Mouse (Mus musculus) CD4-positive helper T cell, adult 2 months (primary cell): ENCODE measurements around the gene Tcf12.

ENCODE experiments used
- DNase-seq: peaks from one replicate; pipeline ENCODE4 v3.0.0-alpha.2; 2012; ENCODE audit warnings: low read depth, missing footprints, low spot score

Tcf12 gene

DNA sequence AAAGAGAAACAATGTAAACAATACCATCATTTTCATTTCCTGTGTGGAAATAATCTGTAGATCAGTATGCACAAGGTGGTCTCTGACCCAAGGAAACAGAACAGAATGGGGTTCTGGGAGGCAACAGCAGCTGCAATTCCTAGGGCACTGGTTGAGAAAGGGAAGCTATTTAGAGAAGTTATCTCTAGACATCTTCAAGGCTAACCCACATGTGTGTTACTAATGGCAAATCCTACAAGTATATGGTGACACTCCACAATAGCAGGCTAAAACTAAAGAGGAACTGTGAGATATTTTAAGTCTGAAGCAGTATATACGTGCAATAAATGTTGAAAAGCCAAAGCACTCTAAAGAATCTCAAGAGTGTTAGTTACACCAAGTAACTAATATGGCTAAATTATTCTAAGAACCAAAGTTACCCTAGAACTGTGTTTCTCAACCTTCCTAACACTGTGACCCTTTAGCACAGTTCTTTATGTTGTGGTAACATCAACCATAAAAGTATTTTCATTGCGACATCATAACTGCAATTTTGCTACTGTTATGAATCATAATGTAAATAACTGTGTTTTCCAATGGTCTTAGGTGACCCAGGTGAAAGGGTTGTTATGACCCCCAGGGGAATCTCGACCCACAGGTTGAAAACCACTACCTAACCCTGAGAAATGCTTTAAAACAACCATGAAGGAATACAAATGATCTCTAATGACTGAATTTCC lies 22.6 kb downstream of the Tcf12 start:
- no peak for DNase-seq

- no peak for DNase-seq
Measured at GRCm38 (mm10) chr9:72085017-72085416, 26.7 kb downstream of the Tcf12 start.

DNA sequence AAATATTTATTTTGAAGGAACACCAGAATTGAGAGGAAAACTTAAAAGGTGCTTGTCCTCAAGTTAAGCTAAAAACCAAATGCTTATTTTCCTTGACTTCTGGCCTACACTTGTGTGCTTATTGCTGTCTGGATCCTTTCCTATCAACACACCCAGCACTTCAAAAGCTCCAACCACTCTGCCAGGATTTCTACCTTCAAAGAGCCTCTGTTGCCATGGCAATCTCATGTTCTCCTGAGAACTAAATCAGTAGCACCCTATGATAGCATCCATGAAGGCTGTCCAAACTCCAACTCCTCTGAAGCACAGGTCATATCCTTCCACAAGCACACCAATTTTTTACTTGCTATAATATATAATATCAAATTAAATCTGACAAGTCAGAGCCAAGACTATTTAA lies 27.5 kb downstream of the Tcf12 start:
- DNase-seq, result no peak

DNA sequence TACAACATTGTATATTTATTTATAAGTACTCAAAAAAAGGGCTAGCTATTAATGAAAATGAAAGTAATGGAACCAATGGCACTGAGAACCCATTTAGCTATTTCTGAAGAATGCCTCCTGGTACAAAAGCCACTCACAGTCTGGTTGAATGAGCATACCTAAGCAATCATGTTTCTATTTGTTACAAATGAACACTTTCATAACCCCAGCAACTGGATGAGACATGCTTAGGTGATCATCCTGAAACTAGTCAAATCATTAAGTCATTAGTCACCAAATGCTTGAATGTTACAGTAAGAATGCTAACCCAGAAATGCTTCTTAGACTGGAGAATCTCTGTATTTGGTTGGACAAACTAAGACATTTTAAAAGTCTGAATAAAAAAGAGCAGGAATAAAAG lies 35.5 kb downstream of the Tcf12 start:
- no peak for DNase-seq

DNA sequence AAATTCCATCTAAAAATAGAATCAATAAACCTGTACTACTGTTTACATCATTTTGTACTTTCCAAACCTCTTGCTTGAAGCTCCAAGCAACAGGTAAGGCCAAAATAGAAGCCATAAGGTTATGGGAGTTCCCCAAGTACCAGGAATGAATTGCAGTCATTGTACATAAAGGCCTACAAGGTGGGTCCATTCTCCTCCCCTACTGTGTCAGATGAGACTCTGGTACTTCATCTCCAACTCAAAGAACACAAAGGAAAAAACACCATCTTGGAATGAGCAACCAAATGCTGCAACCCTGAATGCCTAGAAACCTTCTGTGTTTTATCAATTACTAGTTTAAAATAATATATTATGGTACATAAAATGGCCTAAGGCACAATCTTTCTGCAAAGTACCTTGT lies 45.5 kb downstream of the Tcf12 start:
- no peak for DNase-seq

- DNase-seq, result no peak
Measured at GRCm38 (mm10) chr9:72053144-72053543, 58.5 kb downstream of the Tcf12 start.

DNA sequence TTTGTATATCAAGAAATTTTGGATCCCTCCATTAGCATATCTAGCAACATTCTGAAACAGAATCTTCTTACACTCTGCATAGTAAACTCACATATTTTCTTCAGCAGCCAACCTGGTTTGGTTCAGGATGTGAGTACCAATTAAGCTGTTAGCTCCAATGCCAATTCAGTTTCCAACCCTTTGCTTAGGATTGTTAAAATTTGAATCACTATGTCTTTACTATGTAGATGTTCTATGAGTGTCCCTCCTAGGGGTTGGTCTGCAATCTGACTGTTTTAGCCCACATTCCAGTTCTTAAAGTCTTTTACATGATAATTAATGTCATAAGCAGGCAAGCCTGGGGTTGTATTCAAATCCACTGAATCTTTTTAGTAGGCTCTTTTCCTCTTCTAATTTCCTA lies 71.5 kb downstream of the Tcf12 start:
- no peak for DNase-seq

GRCm38 (mm10) chr9:72039369-72039768 lies 72.3 kb downstream of the Tcf12 start:
- DNase-seq, result no peak

- DNase-seq, result no peak
Measured at GRCm38 (mm10) chr9:72037059-72037516, 74.6 kb downstream of the Tcf12 start.

- DNase-seq, result no peak
Measured at GRCm38 (mm10) chr9:72036257-72036656, 75.4 kb downstream of the Tcf12 start.

GRCm38 (mm10) chr9:72033271-72033670 lies 78.4 kb downstream of the Tcf12 start:
- DNase-seq, result no peak

DNA sequence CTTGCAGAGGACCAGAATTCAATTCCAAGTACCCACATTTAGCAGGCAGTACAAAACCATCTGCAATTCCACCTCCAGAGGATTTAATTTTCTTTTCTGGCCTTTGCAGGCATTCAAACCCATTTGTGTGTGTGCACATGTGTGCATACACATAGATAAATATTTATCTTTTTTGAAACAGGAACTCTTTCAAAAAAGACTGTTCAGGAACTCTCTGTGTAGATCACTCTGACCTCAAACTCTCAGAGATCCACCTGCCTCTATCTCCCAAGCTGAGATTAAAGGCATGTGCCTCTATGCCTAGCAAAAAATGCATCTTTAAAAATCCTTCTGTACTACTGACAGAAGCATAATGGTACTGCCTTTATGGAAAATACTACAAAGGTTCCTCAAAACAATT lies 81.4 kb downstream of the Tcf12 start:
- DNase-seq, result no peak

DNA sequence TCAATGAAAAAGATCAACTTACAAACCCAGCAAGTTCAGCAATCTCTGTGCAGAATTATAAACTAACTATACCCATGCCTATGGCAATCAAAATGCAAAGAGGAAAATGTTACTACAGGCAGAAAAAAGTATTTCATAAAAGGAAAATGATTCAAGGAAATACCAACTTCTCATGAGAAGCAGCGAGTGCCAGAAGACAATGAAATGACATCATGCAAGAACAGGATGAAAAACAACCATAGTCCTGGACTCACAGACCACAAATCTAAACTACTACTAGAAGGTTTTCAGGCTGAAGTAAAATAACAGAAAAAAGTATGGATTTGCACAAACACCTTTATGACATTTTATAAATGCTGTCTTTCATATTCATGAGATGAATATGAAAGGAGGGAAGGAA lies 82.1 kb downstream of the Tcf12 start:
- no peak for DNase-seq

GRCm38 (mm10) chr9:72023274-72023673 lies 88.4 kb downstream of the Tcf12 start:
- DNase-seq, result no peak

DNA sequence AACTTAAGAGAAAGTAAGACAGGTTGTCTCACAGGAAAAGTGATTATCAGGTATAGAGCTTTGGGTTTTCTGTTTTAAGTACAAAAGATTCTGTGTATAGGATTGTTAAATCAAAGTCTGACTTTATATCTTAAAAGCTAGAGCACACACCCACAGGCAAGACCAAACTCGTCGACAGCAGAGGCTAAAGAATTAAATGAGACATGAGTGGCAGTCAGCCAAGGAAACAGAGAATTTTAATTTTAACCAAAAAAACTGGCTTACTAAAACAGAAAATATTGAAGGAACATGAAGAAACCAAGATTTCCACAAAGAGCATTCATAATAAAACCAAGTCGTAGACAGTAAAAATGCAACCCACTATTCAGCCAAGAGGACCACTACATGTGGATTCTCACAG lies 90.2 kb downstream of the Tcf12 start:
- DNase-seq, result no peak

- DNase-seq, result no peak
Measured at GRCm38 (mm10) chr9:72016021-72016420, 95.7 kb downstream of the Tcf12 start.

DNA sequence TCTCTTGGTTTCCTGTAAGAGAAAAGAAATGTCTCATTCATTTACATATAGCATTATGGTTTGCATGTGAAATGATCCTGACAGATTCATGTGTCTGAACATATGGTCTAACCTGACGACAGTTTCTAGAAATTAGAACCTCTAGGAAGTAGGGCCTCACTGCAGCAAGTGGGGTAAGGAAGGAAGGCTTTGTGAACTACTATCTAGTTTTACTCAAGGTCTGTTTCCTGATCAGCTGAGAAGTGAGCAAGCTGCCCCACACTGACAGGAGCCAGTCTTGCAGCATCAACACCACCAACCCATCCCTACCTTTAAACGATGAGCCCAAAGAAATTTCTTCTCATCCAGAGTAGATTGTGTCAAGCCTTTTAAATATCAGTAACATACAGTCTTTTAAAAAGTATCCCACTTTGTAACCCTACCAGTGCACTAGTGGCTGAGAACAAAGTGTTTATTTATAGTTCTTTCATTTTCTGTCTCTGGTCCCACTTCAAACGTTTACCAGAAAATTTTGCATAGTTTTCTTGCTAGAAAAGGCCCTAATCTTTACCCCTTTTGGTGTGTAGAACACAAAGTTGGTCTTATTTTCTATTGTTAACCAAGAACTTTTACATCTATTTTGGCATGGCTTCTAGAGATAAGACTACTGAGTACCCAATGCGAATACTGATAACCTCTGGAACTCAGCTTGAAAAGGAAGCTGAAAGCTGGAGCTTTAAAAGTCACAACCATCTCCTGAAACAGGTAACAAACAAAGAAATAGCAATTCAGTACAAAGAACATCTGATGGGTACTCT lies 96.9 kb downstream of the Tcf12 start:
- no peak for DNase-seq

- no peak for DNase-seq
Measured at GRCm38 (mm10) chr9:72013541-72013940, 98.1 kb downstream of the Tcf12 start.

DNA sequence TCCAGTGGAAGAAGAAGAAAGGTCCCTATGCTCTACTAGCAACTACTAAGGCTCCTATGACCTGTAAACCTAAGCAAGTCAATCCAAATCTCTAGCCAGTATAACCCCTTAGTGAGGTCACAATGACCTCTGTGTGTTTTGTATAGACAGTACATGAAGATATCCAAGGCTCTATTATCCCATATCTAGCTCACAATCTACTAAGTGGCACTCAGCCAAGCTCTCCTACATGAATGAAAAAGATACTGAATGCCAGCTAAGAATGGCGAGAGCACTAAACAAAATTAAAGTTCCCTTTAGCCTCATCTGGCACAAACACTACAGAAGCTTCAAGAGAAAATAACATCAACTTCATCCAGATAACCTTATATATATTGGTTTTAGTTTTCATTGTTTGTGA lies 103.0 kb downstream of the Tcf12 start:
- no peak for DNase-seq

DNA sequence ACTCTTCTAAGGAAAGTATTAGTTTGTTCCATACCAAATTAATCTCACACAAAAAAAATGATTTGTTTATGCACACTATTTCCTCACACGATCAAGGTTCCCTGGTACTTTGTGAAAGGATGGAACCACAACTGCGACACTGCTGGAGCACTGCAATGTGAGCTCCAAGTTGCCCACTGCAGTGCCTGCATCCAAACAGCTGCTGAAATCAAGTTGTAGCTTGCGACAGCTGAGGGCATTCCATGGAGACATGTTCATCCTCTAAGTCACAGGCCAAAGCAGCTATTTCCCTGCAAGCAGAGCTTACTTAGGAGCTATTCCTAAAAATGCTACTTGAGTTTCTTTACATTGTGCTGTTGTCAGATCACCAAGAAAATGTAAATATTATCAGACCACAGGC lies 120.5 kb downstream of the Tcf12 start:
- DNase-seq, result no peak

GRCm38 (mm10) chr9:71990376-71990775 lies 121.3 kb downstream of the Tcf12 start:
- no peak for DNase-seq

DNA sequence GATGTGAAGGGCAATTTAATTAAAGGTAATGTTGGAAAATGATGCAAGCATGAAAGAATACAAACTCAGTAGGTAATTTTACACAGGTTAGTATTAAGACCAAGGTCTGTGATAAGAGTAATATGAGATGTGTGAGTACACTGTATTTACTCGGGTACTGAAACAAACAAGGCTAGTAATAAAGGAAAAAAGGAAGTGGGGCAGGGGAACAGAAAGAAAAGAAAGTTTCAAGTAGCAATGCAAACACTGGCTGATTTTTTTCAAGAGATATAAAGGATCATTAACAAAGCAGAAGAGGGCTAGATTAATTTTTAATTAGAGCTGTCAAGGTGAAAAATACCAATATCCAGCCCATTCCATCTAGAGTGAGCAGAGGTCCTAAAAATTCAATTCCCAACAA lies 122.0 kb downstream of the Tcf12 start:
- DNase-seq, result no peak

- DNase-seq, result no peak
Measured at GRCm38 (mm10) chr9:71986716-71987115, 125.0 kb downstream of the Tcf12 start.
